Comparison of ENCODE assay signal across 21 mouse cellular contexts in the genomic region with DNA sequence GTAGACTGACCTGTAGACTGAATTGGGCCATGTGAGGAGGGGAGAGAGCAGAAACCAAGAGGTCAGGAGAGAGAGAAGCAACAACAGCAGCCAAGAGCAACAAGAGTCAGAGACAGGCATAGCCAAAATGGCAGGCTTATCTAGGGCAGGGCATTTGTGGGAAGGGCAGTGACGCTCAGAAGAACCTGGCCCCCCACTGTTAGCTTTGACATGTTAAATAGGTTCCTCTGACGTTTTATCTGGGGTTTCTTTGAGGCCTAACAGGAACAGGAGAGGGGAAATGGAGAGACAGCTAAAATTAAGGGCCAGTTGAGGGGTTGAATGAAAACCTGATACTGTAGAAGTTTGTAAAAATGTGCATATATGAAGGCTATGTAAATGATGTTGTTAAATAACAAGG.
"Had no signal": no experiment of that assay in that cellular context is flagged by ENCODE, and none has a peak within 500 bp of the region (broad histone marks: within the 10 kb centered on the region; RNA-seq: fewer than 3 reads in every experiment).

No protein-coding gene starts in this region.

- DNase-seq: lung, adult 18-20 months; lung, embryonic 14.5 days; lung, postnatal 10 days; lung, postnatal 36 days; midbrain, embryonic 14.5 days; retina, postnatal 1 day; right cerebral cortex, adult 18-20 months; right cerebral cortex, postnatal 25 days; thymus, adult 2 months; thymus, postnatal 25 days; thymus, postnatal 4 days had no signal

- H3K4me3 ChIP-seq: liver, embryonic 15.5 days; megakaryocyte, embryonic 14.5 days; midbrain, embryonic 12.5 days; myocyte; neural tube, embryonic 13.5 days; neural tube, embryonic 15.5 days; stomach, embryonic 15.5 days had no signal

- H3K36me3 ChIP-seq: liver, embryonic 15.5 days; midbrain, embryonic 12.5 days; neural tube, embryonic 13.5 days; neural tube, embryonic 15.5 days; stomach, embryonic 15.5 days had no signal

- H3K4me2 ChIP-seq: liver, embryonic 15.5 days; lung, embryonic 14.5 days; midbrain, embryonic 12.5 days; neural tube, embryonic 13.5 days; neural tube, embryonic 15.5 days; stomach, embryonic 15.5 days had no signal

- H3K9ac ChIP-seq: liver, embryonic 15.5 days; lung, embryonic 14.5 days; midbrain, embryonic 12.5 days; neural tube, embryonic 13.5 days; neural tube, embryonic 15.5 days; stomach, embryonic 15.5 days had no signal

- H3K27ac ChIP-seq: liver, embryonic 15.5 days; macrophage; midbrain, embryonic 12.5 days; neural tube, embryonic 13.5 days; neural tube, embryonic 15.5 days; stomach, embryonic 15.5 days; stomach, postnatal 0 days had no signal

- H3K9me3 ChIP-seq: liver, embryonic 15.5 days; neural tube, embryonic 15.5 days; stomach, embryonic 15.5 days had no signal

- H3K4me1 ChIP-seq: liver, embryonic 15.5 days; midbrain, embryonic 12.5 days; neural tube, embryonic 13.5 days; neural tube, embryonic 15.5 days; stomach, embryonic 15.5 days had no signal

- H3K27me3 ChIP-seq: liver, embryonic 15.5 days; megakaryocyte, embryonic 14.5 days; midbrain, embryonic 12.5 days; neural tube, embryonic 13.5 days; neural tube, embryonic 15.5 days; stomach, embryonic 15.5 days had no signal

- ATAC-seq: midbrain, embryonic 16.5 days had no signal
